Mouse (Mus musculus) ES-E14 (cell line): Measurements from ENCODE around the gene Smim20. TPM values are rescaled to one million over a fixed set of nuclear protein-coding genes. Genes with fewer than 3 reads are reported as not detected.

ENCODE experiments used
- DNase-seq: peaks from one replicate; pipeline ENCODE4 v3.0.0-alpha.2; 2013; ENCODE audit warnings: low read depth, low spot score
- H3K27ac ChIP-seq: 2 replicates; pipeline ENCODE4 v1.5.1; 2012; ENCODE audit warnings: low read depth, mild to moderate bottlenecking, low read length, moderate library complexity, mixed read lengths; ENCODE audit not compliant: poor library complexity, insufficient read depth, severe bottlenecking
- H3K36me3 ChIP-seq: 2 replicates; pipeline ENCODE4 v1.6.1; 2012; ENCODE audit warnings: mild to moderate bottlenecking, low read length, moderate library complexity, mixed read lengths; ENCODE audit not compliant: control insufficient read depth, poor library complexity, insufficient read depth, severe bottlenecking
- H3K4me1 ChIP-seq, 2 experiments: fragments of 150-350 bp in 1 of 2; sonication (generic) in 1 of 2; 2 replicates each; pipeline ENCODE4 v1.6.1; 2012; ENCODE audit warnings: low read length in 2 of 2, mild to moderate bottlenecking in 1 of 2, mixed read lengths in 1 of 2; ENCODE audit not compliant: control insufficient read depth in 2 of 2, insufficient read depth in 2 of 2, poor library complexity in 1 of 2
- H3K4me3 ChIP-seq, 2 experiments: fragments of 150-350 bp in 1 of 2; sonication (generic) in 1 of 2; 2 replicates each; pipeline ENCODE4 v1.5.1; 2012; ENCODE audit warnings: low read length in 2 of 2, low read depth in 1 of 2, mild to moderate bottlenecking in 1 of 2, mixed read lengths in 1 of 2; ENCODE audit not compliant: insufficient read depth in 1 of 2, poor library complexity in 1 of 2, severe bottlenecking in 1 of 2
- H3K9ac ChIP-seq: 2 replicates; pipeline ENCODE4 v1.6.1; 2012; ENCODE audit warnings: low read depth, mild to moderate bottlenecking, low read length, mixed read lengths; ENCODE audit not compliant: poor library complexity, insufficient read depth, severe bottlenecking
- H3K9me3 ChIP-seq: fragments of 150-350 bp; sonication (generic); 2 replicates; pipeline ENCODE4 v1.6.1; 2012; ENCODE audit warnings: low read depth, mild to moderate bottlenecking, low read length; ENCODE audit not compliant: control insufficient read depth, insufficient read depth
- CHD2 ChIP-seq: IDR thresholded peaks from 2 replicates; pipeline ENCODE4 v1.6.1; 2014; ENCODE audit warnings: mild to moderate bottlenecking, low read depth, low read length, inconsistent platforms
- HCFC1 ChIP-seq: IDR thresholded peaks from 2 replicates; pipeline ENCODE4 v1.6.1; 2012; ENCODE audit warnings: low read length, inconsistent platforms, borderline replicate concordance; ENCODE audit not compliant: insufficient read depth
- MAFK ChIP-seq: IDR thresholded peaks from 2 replicates; pipeline ENCODE4 v1.6.1; 2014; ENCODE audit warnings: mild to moderate bottlenecking, low read depth, low read length, inconsistent platforms; ENCODE audit not compliant: insufficient read depth
- ZC3H11A ChIP-seq: IDR thresholded peaks from 2 replicates; pipeline ENCODE4 v1.6.1; 2012; ENCODE audit warnings: low read depth, mild to moderate bottlenecking, inconsistent platforms, low read length, borderline replicate concordance
- ZNF384 ChIP-seq: IDR thresholded peaks from 2 replicates; pipeline ENCODE4 v1.6.1; 2012; ENCODE audit warnings: low read depth, low read length, inconsistent platforms
- in situ Hi-C, 2 experiments: fragments of 600-800 bp; cut with MboI; formaldehyde crosslinking; loops; one replicate each; pipeline ENCODE4 v1.15.1; 2025; ENCODE audit warnings: low sequenced_read_pairs in 2 of 2, inconsistent platforms in 1 of 2; ENCODE audit not compliant: unreplicated experiment in 2 of 2
- total RNA-seq: library from RNA; depleted of rRNA; stranded (reverse); fragments of 300-350 nt; gene quantifications from 2 replicates; pipeline ENCODE4 v1.2.3, GENCODE M21; 2012

The Smim20 gene
- total RNA-seq, 1 experiment, result 36.1 TPM

DNA sequence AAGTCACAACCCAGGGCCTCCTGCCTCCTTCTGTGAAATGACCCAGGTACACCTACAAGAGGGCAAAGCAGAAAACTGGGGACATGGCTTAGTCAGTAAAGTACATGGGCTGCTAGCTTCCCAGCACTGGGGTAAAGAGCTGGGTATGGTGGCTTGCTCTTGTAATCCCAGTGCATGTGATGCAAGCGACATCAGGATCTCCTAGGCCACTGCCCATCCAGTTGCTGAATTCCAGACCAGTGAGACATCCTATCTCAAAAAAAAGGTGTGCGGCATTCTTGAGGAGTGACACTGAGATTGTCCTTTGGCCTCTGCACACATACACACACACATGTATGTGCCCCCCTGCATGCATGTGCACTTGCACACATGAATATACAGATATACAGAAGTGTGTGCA, 19.5 kb downstream of the Smim20 start:
- Histone ChIP-seq H3K9ac (no peak overlapping the region), H3K27ac (no peak overlapping the region), H3K4me3 (no peak overlapping the region), H3K9me3 (no peaks in the 10 kb centered on the region), H3K36me3 (no peaks in the 10 kb centered on the region), H3K4me1 (no peaks in the 10 kb centered on the region)
- TF ChIP-seq ZC3H11A (no peak), HCFC1 (no peak), CHD2 (no peak), ZNF384 (no peak)
- in situ Hi-C loops, result no loop called here
- DNase-seq, result no peak

GRCm38 (mm10) chr5:53289438-53289837, 22.6 kb downstream of the Smim20 start:
- in situ Hi-C loops, result no loop called here
- TF ChIP-seq CHD2 (no peak), ZC3H11A (no peak), HCFC1 (no peak), MAFK (no peak), ZNF384 (no peak)

DNA sequence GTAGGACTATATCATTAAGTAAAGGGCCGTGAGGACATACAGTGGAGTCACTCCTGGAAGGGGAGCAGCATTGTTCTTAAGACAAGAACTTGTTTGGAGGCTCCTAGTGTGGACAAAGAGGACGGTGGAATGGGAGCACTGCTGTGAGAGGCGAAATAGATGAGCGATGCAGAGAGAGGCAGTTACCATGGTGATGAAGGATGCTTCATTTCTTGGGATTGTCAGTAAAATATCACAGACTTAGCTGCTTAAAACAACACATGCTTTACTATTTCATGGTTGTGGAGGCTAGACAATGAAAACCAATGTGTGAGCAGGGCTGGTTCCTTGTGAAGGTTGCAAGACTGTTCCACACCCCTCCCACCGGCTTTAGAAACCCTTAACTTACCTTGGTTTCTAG, 27.7 kb downstream of the Smim20 start:
- TF ChIP-seq CHD2, result no peak
- TF ChIP-seq MAFK, result no peak
- no peak for TF ChIP-seq HCFC1
- TF ChIP-seq ZC3H11A, result no peak
- TF ChIP-seq ZNF384, result no peak
- Histone ChIP-seq H3K4me3 (no peak overlapping the region), H3K27ac (no peak overlapping the region), H3K9me3 (no peaks in the 10 kb centered on the region), H3K9ac (no peak overlapping the region), H3K36me3 (no peaks in the 10 kb centered on the region), H3K4me1 (no peaks in the 10 kb centered on the region)
- in situ Hi-C loops, result no loop called here
- no peak for DNase-seq

More at GRCm38 (mm10) chr5:53289438-53289837, 22.6 kb downstream of the Smim20 start:
- Histone ChIP-seq H3K36me3 (no peaks in the 10 kb centered on the region), H3K9me3 (no peaks in the 10 kb centered on the region), H3K9ac (no peak overlapping the region), H3K4me3 (no peak overlapping the region), H3K27ac (no peak overlapping the region), H3K4me1 (no peaks in the 10 kb centered on the region)
- no peak for DNase-seq

DNA sequence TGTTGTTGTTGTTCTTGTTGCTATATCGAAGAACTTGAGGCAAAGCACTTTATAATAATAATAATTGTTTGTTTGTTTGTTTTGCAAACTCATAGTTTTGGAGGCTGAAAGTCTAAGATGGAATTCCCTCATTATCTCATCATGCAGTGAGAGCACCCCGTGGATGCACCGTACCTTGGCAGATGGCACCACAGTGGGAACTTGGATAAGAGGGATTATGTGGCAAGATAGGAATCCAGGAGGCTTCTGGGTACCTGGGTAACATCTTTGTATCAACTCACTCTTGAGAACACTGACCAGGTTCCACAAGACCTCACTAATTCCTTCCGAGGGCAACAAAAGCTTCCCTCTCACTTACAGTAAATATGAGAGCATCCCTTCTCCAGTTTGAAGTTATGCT, 30.1 kb downstream of the Smim20 start:
- no peak for DNase-seq
- Histone ChIP-seq H3K9me3 (no peaks in the 10 kb centered on the region), H3K4me3 (no peak overlapping the region), H3K4me1 (no peaks in the 10 kb centered on the region), H3K9ac (no peak overlapping the region), H3K27ac (no peak overlapping the region), H3K36me3 (no peaks in the 10 kb centered on the region)
- in situ Hi-C loops, result no loop called here
- no peak for TF ChIP-seq ZNF384

- Histone ChIP-seq H3K9ac (no peak overlapping the region), H3K4me3 (no peak overlapping the region), H3K27ac (no peak overlapping the region), H3K36me3 (no peaks in the 10 kb centered on the region), H3K4me1 (no peaks in the 10 kb centered on the region), H3K9me3 (no peaks in the 10 kb centered on the region)
- no peak for DNase-seq
- TF ChIP-seq ZC3H11A (no peak), MAFK (no peak), HCFC1 (no peak), ZNF384 (no peak), CHD2 (no peak)
- in situ Hi-C loops, result loop anchor here in 1 of 2 experiments (25.0 kb wide), 1 partner anchor 811 kb away; no protein-coding TSS in a partner anchor
These were observed 34.6 kb downstream of the Smim20 start for GRCm38 (mm10) chr5:53301496-53301895.
